Mouse (Mus musculus) right cerebral cortex, postnatal 36 days (tissue): ENCODE measurements around the gene Ephx1.
"Not testable (repeated sequence)": the region's sequence is repeated elsewhere in the genome, so short reads cannot be mapped to it uniquely, and the experiment has no call there.

Source experiments
- DNase-seq, 2 experiments: peaks; one replicate each; pipeline ENCODE4 v3.0.0; 2022; ENCODE audit warnings: low spot score in 2 of 2, mixed read lengths in 1 of 2

Gene Ephx1

DNA sequence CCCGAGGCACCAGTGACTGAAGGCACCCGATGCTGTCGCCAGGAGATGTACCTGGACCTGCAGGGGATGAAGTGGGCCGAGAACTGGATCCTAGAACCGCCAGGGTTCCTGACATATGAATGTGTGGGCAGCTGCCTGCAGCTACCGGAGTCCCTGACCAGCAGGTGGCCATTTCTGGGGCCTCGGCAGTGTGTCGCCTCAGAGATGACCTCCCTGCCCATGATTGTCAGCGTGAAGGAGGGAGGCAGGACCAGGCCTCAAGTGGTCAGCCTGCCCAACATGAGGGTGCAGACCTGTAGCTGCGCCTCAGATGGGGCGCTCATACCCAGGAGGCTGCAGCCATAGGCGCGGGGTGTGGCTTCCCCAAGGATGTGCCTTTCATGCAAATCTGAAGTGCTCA lies 83.1 kb downstream of the Ephx1 start:
- not testable (repeated sequence) for DNase-seq

- DNase-seq: not testable (repeated sequence)
Observed at GRCm38 (mm10) chr1:180936610-180937398, 83.9 kb downstream of the Ephx1 start.

GRCm38 (mm10) chr1:180934467-180935419 lies 86.0 kb downstream of the Ephx1 start, which contains the start of gene Lefty1:
Gene Lefty1 (plus strand): TSS chr1:180935022.
- no peak for DNase-seq

- DNase-seq: no peak
Observed at GRCm38 (mm10) chr1:180933659-180934058, 87.0 kb downstream of the Ephx1 start.

- no peak for DNase-seq
Observed at GRCm38 (mm10) chr1:180931106-180931505, 89.6 kb downstream of the Ephx1 start.

- DNase-seq: no peak
Observed at GRCm38 (mm10) chr1:180929599-180929998, 91.1 kb downstream of the Ephx1 start.

DNA sequence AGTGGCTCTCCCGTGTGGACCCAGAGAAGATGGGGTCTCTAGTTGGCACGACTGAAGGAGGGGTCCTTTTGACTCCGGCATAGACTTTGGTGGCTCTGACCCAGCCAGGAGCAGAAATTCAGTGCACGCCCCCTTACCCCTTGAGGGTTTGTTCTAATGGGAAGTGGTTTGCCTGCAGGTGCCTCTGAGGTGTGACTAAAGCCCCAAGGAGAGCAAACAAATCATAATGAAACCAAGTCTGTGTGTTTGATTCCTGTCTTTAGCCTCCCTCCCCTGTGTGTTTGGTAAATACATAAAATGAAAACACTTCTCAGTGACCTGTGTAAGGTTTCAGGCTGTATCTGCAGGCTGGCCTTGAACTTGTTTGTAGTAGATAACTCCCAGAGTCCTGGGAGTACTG lies 94.4 kb downstream of the Ephx1 start:
- no peak for DNase-seq
